In the genomic region with DNA sequence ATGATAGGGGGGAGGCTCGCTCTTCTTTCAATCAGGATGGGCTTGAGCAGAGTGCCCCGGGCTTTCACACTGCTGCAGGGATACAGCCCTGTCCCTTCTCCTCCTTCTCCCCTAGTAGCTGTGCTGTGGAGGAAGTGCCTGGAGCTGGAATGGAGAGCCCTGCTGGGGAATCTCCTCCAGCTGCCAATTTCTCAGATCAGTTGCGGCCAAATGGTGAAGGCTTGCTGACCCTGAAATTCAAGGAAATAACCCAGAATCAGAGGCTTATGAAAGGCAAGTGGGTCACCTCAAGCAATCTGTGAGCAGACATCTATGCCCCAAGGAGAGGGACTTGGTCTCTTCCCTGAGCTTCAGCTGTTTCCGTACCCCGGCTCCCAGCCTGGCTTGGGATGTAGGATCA, we compare ENCODE assay signal across 26 mouse cellular contexts.
DNase-seq lines count a peak whose midpoint lies in the region; ATAC-seq and TF ChIP-seq lines count a peak whose summit lies in the region.
"Had no signal": no experiment of that assay in that cellular context is flagged by ENCODE, and none has a peak within 500 bp of the region (broad histone marks: within the 10 kb centered on the region; RNA-seq: fewer than 3 reads in every experiment).

No protein-coding gene starts in this region.

- TF ChIP-seq POLR2A in lung, adult 2 months (IDR thresholded peaks at IDR 0.05; ENCODE audit: borderline replicate concordance, extremely low read depth, low read depth, low read length), result no peak

- 62% methylated on average over 5 of the region's 5 CpGs for WGBS in lung, adult 2 months

- no peak overlapping the region for H3K4me3 ChIP-seq in lung, adult 2 months (replicated peaks; ENCODE audit: extremely low read depth, low read depth, low read length)
- H3K4me3 ChIP-seq: embryonic facial prominence, embryonic 10.5 days; embryonic facial prominence, embryonic 13.5 days; erythroblast, embryonic 14.5 days; forebrain, embryonic 12.5 days; forebrain, embryonic 15.5 days; heart, embryonic 12.5 days; heart, embryonic 15.5 days; hindbrain, embryonic 10.5 days; hindbrain, embryonic 13.5 days had no signal

- no peaks in the 10 kb centered on the region for H3K4me1 ChIP-seq in lung, adult 2 months (ENCODE audit: control insufficient read depth, insufficient read depth, low read length)
- H3K4me1 ChIP-seq: embryonic facial prominence, embryonic 10.5 days; embryonic facial prominence, embryonic 13.5 days; forebrain, embryonic 12.5 days; forebrain, embryonic 15.5 days; heart, embryonic 12.5 days; heart, embryonic 15.5 days; hindbrain, embryonic 10.5 days; hindbrain, embryonic 13.5 days had no signal

- DNase-seq in cerebellum, adult 9-10 months, result peak; percentile 9
- DNase-seq in cerebellum, adult 11-12 months, result no peak
- peak; percentile 12 to 18 for DNase-seq in cerebellum, postnatal 25 days
- DNase-seq in lung, postnatal 14 days, result peak; percentile 5
- no peak for DNase-seq in lung, adult 2 months
- peak; percentile 68 for DNase-seq in retina, postnatal 1 day
- DNase-seq in retina, embryonic 14.5 days (ENCODE audit: low spot score), result no peak
- DNase-seq: adrenal gland, postnatal 10 days; adrenal gland, postnatal 36 days; cerebellum, adult 11 months; embryo, embryonic 11 days; gastrocnemius, postnatal 25 days; heart, adult 18-20 months; heart, postnatal 10 days; heart, postnatal 36 days had no signal

- no peak for ATAC-seq in cerebellum, adult (ENCODE audit: insufficient number of reproducible peaks, low FRiP score, low TSS enrichment)
- ATAC-seq: forebrain, embryonic 15.5 days; Patski had no signal

- TF ChIP-seq CTCF in lung, adult 2 months (IDR thresholded peaks at IDR 0.05; ENCODE audit: insufficient read depth, low read length), result no peak

Comparison
In these comparisons a context has a peak if more than half of its experiments do, and no peak if none do; other contexts are left out.
1. DNase-seq: peak in cerebellum, adult 9-10 months (single experiment), cerebellum, postnatal 25 days (2 of 2), lung, postnatal 14 days (single experiment) and retina, postnatal 1 day (single experiment); none in cerebellum, adult 11-12 months (single experiment), lung, adult 2 months (single experiment) and retina, embryonic 14.5 days (single experiment).